Comparison of ENCODE assay signal across 20 mouse cellular contexts in genomic region chr10:85968731-85969130, GRCm38 (mm10). TPM values are rescaled to one million over a fixed set of nuclear protein-coding genes. Genes with fewer than 3 reads are reported as not detected.
DNase-seq lines count a peak whose midpoint lies in the region; ATAC-seq lines count a peak whose summit lies in the region.
"Had no signal": no experiment of that assay in that cellular context is flagged by ENCODE, and none has a peak within 500 bp of the region (broad histone marks: within the 10 kb centered on the region; RNA-seq: fewer than 3 reads in every experiment).

No protein-coding gene starts in this region.

- DNase-seq in kidney, adult 11 months, result peak; percentile 33
- peak; percentile 31 to 44 for DNase-seq in kidney, adult 8-10 months
- peak; percentile 14 for DNase-seq in kidney, postnatal 14 days
- DNase-seq in yolk sac, embryonic 10.5 days (ENCODE audit: low spot score), result no peak

- H3K9ac ChIP-seq in kidney, embryonic 14.5 days (ENCODE audit: low read depth, low read length), result no peak overlapping the region
- H3K9ac ChIP-seq in kidney, embryonic 15.5 days, result no peak overlapping the region
- H3K9ac ChIP-seq: embryonic facial prominence, embryonic 12.5 days; embryonic facial prominence, embryonic 15.5 days; forebrain, postnatal 0 days; hindbrain, embryonic 13.5 days had no signal

- no peak overlapping the region for H3K4me2 ChIP-seq in kidney, embryonic 14.5 days (replicated peaks; ENCODE audit: low read depth, low read length)
- no peak overlapping the region for H3K4me2 ChIP-seq in kidney, embryonic 15.5 days
- H3K4me2 ChIP-seq: embryonic facial prominence, embryonic 12.5 days; embryonic facial prominence, embryonic 15.5 days; heart, embryonic 11.5 days; hindbrain, embryonic 13.5 days had no signal

- no peak for ATAC-seq in kidney, embryonic 14.5 days (ENCODE audit: low FRiP score, low TSS enrichment)
- no peak for ATAC-seq in kidney, embryonic 15.5 days (replicated peaks; ENCODE audit: low FRiP score)

- H3K4me3 ChIP-seq in kidney, embryonic 14.5 days (ENCODE audit: low read length), result no peak overlapping the region
- H3K4me3 ChIP-seq in kidney, embryonic 15.5 days (replicated peaks), result no peak overlapping the region
- H3K4me3 ChIP-seq: embryonic facial prominence, embryonic 12.5 days; embryonic facial prominence, embryonic 15.5 days; gastrocnemius, adult 2 months; hindbrain, embryonic 10.5 days; hindbrain, embryonic 13.5 days had no signal

- H3K4me1 ChIP-seq in kidney, embryonic 14.5 days (ENCODE audit: control insufficient read depth, insufficient read depth, low read length), result no peaks in the 10 kb centered on the region
- H3K4me1 ChIP-seq in kidney, embryonic 15.5 days, result peaks cover 7% of the 10 kb centered on the region; the same call in 1 of the 2 replicates
- H3K4me1 ChIP-seq: embryonic facial prominence, embryonic 12.5 days; embryonic facial prominence, embryonic 15.5 days; hindbrain, embryonic 10.5 days; hindbrain, embryonic 13.5 days had no signal

- H3K36me3 ChIP-seq in kidney, embryonic 14.5 days (ENCODE audit: control insufficient read depth, insufficient read depth, low read length), result no peaks in the 10 kb centered on the region
- no peaks in the 10 kb centered on the region for H3K36me3 ChIP-seq in kidney, embryonic 15.5 days
- H3K36me3 ChIP-seq: embryonic facial prominence, embryonic 12.5 days; embryonic facial prominence, embryonic 15.5 days; hindbrain, embryonic 10.5 days; hindbrain, embryonic 13.5 days had no signal

- H3K27ac ChIP-seq in kidney, embryonic 14.5 days (ENCODE audit: low read depth, low read length), result no peak overlapping the region
- no peak overlapping the region for H3K27ac ChIP-seq in kidney, embryonic 15.5 days
- H3K27ac ChIP-seq: embryonic facial prominence, embryonic 12.5 days; embryonic facial prominence, embryonic 15.5 days; gastrocnemius, adult 2 months; hindbrain, embryonic 10.5 days; hindbrain, embryonic 13.5 days had no signal

- no peaks in the 10 kb centered on the region for H3K9me3 ChIP-seq in kidney, embryonic 14.5 days (ENCODE audit: control insufficient read depth, low read length)
- H3K9me3 ChIP-seq in kidney, embryonic 15.5 days (replicated peaks), result no peaks in the 10 kb centered on the region
- H3K9me3 ChIP-seq: embryonic facial prominence, embryonic 12.5 days; embryonic facial prominence, embryonic 15.5 days; hindbrain, embryonic 10.5 days; hindbrain, embryonic 13.5 days had no signal

- WGBS in kidney, embryonic 14.5 days, result 58% methylated on average over 2 of the region's 2 CpGs
- 61% methylated on average over 2 of the region's 2 CpGs for WGBS in kidney, embryonic 15.5 days

- H3K27me3 ChIP-seq in kidney, embryonic 14.5 days (ENCODE audit: control insufficient read depth, insufficient read depth, low read length), result no peaks in the 10 kb centered on the region
- 0 out of 2 replicates have a peak, but pooled peaks cover 2% of the 10 kb centered on the region for H3K27me3 ChIP-seq in kidney, embryonic 15.5 days
- H3K27me3 ChIP-seq: embryonic facial prominence, embryonic 12.5 days; embryonic facial prominence, embryonic 15.5 days; hindbrain, embryonic 13.5 days had no signal

RNA-seq across cellular contexts. Expression of gene Rtcb, which starts 11.1 kb away (rescaled TPM):
- polyA plus RNA-seq in kidney, embryonic 14.5 days (2014; fragmentation: Nextera tagmentation; extraction: Ambion mirVana), result 167 and 171 TPM in 2 replicates
- polyA plus RNA-seq in kidney, embryonic 15.5 days (2015; fragmentation: Nextera tagmentation; extraction: Ambion mirVana), result 183 and 194 TPM in 2 replicates

RNA-seq across cellular contexts. Expression of gene Ascl4, which starts 41.2 kb away (rescaled TPM):
- polyA plus RNA-seq in kidney, embryonic 14.5 days (2014; fragmentation: Nextera tagmentation; extraction: Ambion mirVana), result 1.3 and 1.5 TPM in 2 replicates
- 0.68 and 1.6 TPM in 2 replicates for polyA plus RNA-seq in kidney, embryonic 15.5 days (2015; fragmentation: Nextera tagmentation; extraction: Ambion mirVana)
- polyA plus RNA-seq: adrenal gland, adult 2 months; C2C12; heart, embryonic 11.5 days; heart, embryonic 14.5 days; heart, postnatal 0 days had no signal

RNA-seq across cellular contexts. Expression of gene Bpifc, which starts 43.0 kb away (rescaled TPM):
- polyA plus RNA-seq in kidney, embryonic 14.5 days (2014; fragmentation: Nextera tagmentation; extraction: Ambion mirVana), result 0.14 and 0.30 TPM in 2 replicates
- 0.35 and 0.38 TPM in 2 replicates for polyA plus RNA-seq in kidney, embryonic 15.5 days (2015; fragmentation: Nextera tagmentation; extraction: Ambion mirVana)
- polyA plus RNA-seq: C2C12; CD4-positive, CD25-positive, alpha-beta regulatory T cell, adult 4 months; embryonic facial prominence, embryonic 12.5 days; forebrain, embryonic 11.5 days; forebrain, embryonic 14.5 days; heart, embryonic 11.5 days; heart, embryonic 14.5 days; heart, postnatal 0 days; hindbrain, embryonic 13.5 days had no signal

RNA-seq across cellular contexts. Expression of gene Prdm4, which starts 51.8 kb away (rescaled TPM):
- 15.7 and 29.0 TPM in 2 replicates for polyA plus RNA-seq in kidney, embryonic 14.5 days (2014; fragmentation: Nextera tagmentation; extraction: Ambion mirVana)
- 15.7 and 18.3 TPM in 2 replicates for polyA plus RNA-seq in kidney, embryonic 15.5 days (2015; fragmentation: Nextera tagmentation; extraction: Ambion mirVana)

RNA-seq across cellular contexts. Expression of gene Fbxo7, which starts 53.0 kb away (rescaled TPM):
- 25.9 and 33.3 TPM in 2 replicates for polyA plus RNA-seq in kidney, embryonic 14.5 days (2014; fragmentation: Nextera tagmentation; extraction: Ambion mirVana)
- polyA plus RNA-seq in kidney, embryonic 15.5 days (2015; fragmentation: Nextera tagmentation; extraction: Ambion mirVana), result 36.0 and 36.7 TPM in 2 replicates
